Mouse (Mus musculus) gastrocnemius, postnatal 36 days (tissue): ENCODE measurements around the gene Chrdl2. TPM values are rescaled to one million over a fixed set of nuclear protein-coding genes. Genes with fewer than 3 reads are reported as not detected.
"Not testable (repeated sequence)": the region's sequence is repeated elsewhere in the genome, so short reads cannot be mapped to it uniquely, and the experiment has no call there.

Experiments used
- DNase-seq, 2 experiments: peaks; one replicate each; pipeline ENCODE4 v3.0.0; 2022
- intact Hi-C: fragments of 180-260 bp; cut with DNase I; formaldehyde crosslinking; loops from one replicate; pipeline ENCODE4 v1.15.1; 2025
- total RNA-seq, 2 experiments: library from RNA; stranded (reverse); gene quantifications; 2 replicates each; pipeline ENCODE4 v1.2.3; 2021

Gene Chrdl2
- total RNA-seq, 2 experiments from 2014 or later = 2.3 to 2.4 TPM

- intact Hi-C loops = no loop called here
Observed at GRCm38 (mm10) chr7:100030996-100031749, 25.2 kb downstream of the Chrdl2 start.

DNA sequence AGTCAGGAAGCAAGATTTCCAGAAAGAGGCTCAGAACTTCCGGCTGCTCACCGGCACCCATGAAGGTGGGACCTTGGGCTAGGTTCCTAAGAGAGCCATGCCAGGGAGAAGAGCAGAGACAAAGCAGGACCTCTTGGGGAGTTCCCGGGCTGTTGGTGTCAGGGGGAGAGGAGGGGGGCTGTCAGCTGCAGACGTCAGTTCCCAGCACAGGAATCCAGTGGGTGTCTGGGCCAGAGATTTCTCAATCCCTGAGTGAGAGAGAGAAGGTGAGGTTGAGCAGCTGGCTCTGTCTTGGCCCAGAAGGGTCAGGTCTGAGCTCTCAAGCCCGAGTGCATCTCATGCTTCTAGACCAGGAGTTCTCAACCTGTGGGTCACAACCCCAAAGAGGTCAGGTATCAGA, 27.7 kb downstream of the Chrdl2 start:
- no peak for DNase-seq
- intact Hi-C loops = no loop called here

More at GRCm38 (mm10) chr7:100030996-100031749, 25.2 kb downstream of the Chrdl2 start:
- no peak for DNase-seq

- intact Hi-C loops = no loop called here
- peak in 1 of 2 experiments; percentile 37 for DNase-seq
Observed at GRCm38 (mm10) chr7:100034815-100035463, 29.0 kb downstream of the Chrdl2 start.

GRCm38 (mm10) chr7:100036050-100036449, 30.1 kb downstream of the Chrdl2 start:
- intact Hi-C loops = no loop called here

DNA sequence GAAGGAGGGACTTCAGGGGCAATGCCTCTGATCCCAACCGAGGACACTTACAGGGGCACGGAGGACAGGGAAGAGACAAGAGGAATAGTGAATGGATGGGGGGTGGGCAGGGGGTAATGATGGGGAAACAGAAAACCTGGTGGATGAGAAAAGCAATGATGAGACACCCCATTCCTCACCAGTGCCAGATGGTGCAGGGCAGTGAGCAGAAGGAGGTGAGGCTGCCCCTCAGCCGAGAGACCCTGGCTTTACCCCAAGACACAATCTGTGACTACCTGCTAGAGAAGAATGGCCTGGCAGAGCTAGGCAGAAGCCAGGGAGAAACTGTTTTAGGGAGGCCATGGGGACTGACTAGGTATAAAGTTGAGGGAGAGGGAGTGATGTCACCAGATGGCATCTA, 30.5 kb downstream of the Chrdl2 start:
- no peak for DNase-seq
- intact Hi-C loops = no loop called here

More at GRCm38 (mm10) chr7:100036050-100036449, 30.1 kb downstream of the Chrdl2 start:
- DNase-seq = no peak

DNA sequence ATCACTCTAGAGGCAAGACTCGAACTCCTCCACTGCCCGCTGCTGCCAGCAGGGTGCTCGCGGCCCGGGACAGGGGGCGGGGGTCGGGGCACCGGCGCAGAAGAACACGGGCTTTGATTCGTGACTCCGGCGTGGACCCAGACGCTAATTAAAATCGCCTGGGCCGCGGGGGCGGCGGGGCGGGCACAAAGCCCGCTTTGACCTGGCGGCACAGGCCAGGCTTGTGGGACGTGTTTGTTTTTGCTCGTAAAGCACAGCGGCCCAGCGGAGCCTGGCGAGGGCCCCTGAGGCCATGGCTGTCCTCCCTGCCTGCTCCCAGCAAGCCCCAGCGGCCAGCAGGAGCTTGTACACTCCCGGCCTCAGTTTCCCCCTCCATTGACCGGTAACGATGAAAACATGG, 36.1 kb downstream of the Chrdl2 start:
- intact Hi-C loops = no loop called here
- no peak for DNase-seq

- intact Hi-C loops = no loop called here
- DNase-seq = no peak
Observed at GRCm38 (mm10) chr7:100043096-100043495, 37.1 kb downstream of the Chrdl2 start.

DNA sequence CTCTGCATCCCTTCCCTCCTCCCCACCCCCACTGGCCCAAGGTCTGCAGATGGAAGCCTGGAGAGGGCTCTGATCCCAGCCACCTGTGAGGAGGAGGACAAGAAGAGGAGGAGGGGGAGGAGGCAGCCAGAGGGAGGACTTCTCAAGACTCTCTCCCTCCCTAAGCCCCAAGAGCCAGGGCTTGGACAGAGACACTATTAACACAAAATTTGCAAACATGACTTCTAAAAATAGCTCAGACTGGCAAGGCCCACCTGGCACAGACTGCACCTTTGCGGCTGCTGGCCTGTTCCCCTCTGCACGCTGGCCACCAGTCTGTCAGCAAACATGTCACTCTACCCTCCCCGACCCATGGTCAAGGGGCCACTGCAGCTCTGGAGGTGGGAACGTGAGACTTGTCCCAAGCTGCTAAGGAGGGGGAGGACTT, 37.6 kb downstream of the Chrdl2 start:
- intact Hi-C loops = no loop called here
- peak in 1 of 2 experiments; percentile 24 for DNase-seq

- intact Hi-C loops = no loop called here
- DNase-seq = no peak
Observed at GRCm38 (mm10) chr7:100046486-100046885, 40.5 kb downstream of the Chrdl2 start.

GRCm38 (mm10) chr7:100051904-100052303, 45.9 kb downstream of the Chrdl2 start:
- intact Hi-C loops = no loop called here
- no peak for DNase-seq

GRCm38 (mm10) chr7:100052991-100053390, 47.0 kb downstream of the Chrdl2 start:
- DNase-seq, intact Hi-C loops: not testable (repeated sequence)

DNA sequence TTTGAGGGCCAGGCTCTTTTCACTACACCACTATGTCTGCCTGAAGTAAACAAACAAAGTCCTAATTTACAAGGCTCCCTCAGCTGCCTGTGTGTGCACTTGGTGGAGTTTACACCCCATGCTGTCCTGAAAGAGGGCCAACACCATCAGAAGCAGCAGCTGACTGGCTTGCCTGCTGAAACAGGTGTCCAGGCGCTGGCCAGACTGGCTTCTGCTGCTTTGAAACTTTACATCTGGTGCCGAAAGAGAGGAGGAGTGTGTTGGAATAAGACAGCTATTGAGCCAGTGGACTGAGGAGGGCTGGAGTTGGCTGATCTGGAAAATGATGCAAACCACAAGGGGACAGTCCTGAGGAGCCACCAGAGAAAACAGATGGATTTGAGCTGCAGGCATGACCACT, 68.0 kb downstream of the Chrdl2 start:
- DNase-seq = peak in 1 of 2 experiments; percentile 39
- intact Hi-C loops = no loop called here

GRCm38 (mm10) chr7:100076296-100076695, 70.3 kb downstream of the Chrdl2 start:
- DNase-seq = no peak

DNA sequence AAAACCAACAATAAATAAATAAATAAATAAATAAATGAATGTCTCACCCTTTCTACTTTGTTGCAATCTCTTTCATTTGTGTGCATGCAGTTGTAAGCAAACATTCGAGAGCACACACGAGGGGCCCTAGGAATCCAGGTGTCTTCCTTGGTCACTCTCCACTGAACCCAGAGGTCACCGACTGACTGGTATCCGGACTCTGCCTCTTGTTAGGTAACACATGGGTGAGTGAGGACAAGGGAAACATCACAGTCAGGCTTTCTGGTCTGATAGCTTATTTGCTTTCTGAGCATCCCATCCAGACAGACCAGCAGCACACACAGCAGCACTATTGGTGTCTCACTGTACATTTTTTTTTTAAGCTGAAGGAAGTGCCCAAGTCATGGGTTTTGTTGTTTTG, 71.1 kb downstream of the Chrdl2 start:
- intact Hi-C loops = no loop called here

More at GRCm38 (mm10) chr7:100076296-100076695, 70.3 kb downstream of the Chrdl2 start:
- intact Hi-C loops = no loop called here

GRCm38 (mm10) chr7:100080087-100080781, 74.3 kb downstream of the Chrdl2 start:
- intact Hi-C loops = no loop called here
- no peak for DNase-seq

More for the DNA sequence above, 71.1 kb downstream of the Chrdl2 start:
- DNase-seq = no peak

DNA sequence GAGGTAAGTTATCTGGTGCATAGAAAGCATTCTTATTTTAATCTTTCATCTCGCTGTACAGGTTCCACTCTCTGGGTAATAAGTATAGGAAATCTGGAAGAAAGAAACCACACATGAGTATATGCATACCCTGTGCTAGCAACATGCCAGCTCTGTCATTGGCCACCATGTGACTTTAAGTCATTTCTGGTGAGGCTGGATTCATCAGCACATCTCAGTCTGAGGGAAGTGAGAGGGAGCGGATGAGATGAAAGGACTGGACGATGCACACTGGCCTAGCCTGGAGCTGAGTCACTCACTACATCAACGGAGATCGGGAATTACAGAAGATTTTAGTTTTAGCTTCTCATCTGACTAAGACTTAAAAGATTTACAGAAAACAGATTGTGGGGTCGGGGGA, 76.9 kb downstream of the Chrdl2 start:
- DNase-seq = no peak
- intact Hi-C loops = no loop called here

DNA sequence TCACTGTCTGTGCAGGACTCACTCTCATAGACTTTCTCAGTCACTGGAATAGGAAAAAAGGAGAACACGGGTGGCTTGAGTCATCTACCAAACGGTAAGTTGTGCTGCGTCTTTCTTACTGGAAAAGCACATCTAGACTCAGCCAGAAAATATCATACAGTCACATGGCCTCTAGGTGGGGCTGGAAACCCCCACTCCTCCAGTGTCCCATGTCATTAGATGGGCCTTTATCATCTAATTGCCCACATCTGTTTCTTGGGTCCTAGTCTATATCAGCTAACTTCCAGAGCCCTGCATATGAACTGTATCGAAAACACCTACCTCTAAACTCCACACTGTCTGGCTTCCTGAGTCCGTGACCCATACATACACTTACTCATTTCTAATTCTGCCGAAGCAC, 77.8 kb downstream of the Chrdl2 start:
- intact Hi-C loops = no loop called here
- DNase-seq = no peak
